Mouse (Mus musculus) G1E (cell line): Measurements from ENCODE around the gene Pikfyve. TPM values are rescaled to one million over a fixed set of nuclear protein-coding genes. Genes with fewer than 3 reads are reported as not detected.

Experiments
- ATAC-seq: 2 replicates; pipeline ENCODE4 v1.8.0; 2016; ENCODE audit warnings: mild to moderate bottlenecking; ENCODE audit not compliant: insufficient number of reproducible peaks, poor library complexity, low FRiP score, severe bottlenecking; ENCODE audit errors: extremely low read depth
- DNase-seq: peaks from one replicate; pipeline ENCODE4 v3.0.0; 2012; ENCODE audit warnings: low spot score
- H3K27me3 ChIP-seq: 2 replicates; pipeline ENCODE4 v1.6.1; 2012; ENCODE audit warnings: mild to moderate bottlenecking, low read length, inconsistent platforms; ENCODE audit not compliant: insufficient read depth
- H3K36me3 ChIP-seq: replicated peaks from 2 replicates; pipeline ENCODE3; 2012; ENCODE audit warnings: mild to moderate bottlenecking, inconsistent platforms
- H3K4me1 ChIP-seq: 2 replicates; pipeline ENCODE4 v1.6.1; 2012; ENCODE audit warnings: low read depth, low read length, inconsistent platforms, mixed read lengths; ENCODE audit not compliant: insufficient read depth
- H3K4me3 ChIP-seq: 2 replicates; pipeline ENCODE4 v1.5.1; 2012; ENCODE audit warnings: low read depth, mild to moderate bottlenecking, inconsistent platforms, low read length, moderate library complexity, mixed read lengths
- H3K9me3 ChIP-seq: replicated peaks from 2 replicates; pipeline ENCODE4 v1.6.1; 2012; ENCODE audit warnings: inconsistent platforms
- CTCF ChIP-seq: IDR thresholded peaks from 2 replicates; pipeline ENCODE4 v1.5.1; 2012; ENCODE audit warnings: low read depth, low read length, inconsistent platforms, mixed read lengths
- GATA1 ChIP-seq: IDR thresholded peaks from 2 replicates; pipeline ENCODE4 v1.6.1; 2012; ENCODE audit warnings: borderline replicate concordance, low read length, inconsistent platforms, mixed read lengths
- GATA2 ChIP-seq: IDR thresholded peaks from 2 replicates; pipeline ENCODE4 v1.6.1; 2012; ENCODE audit warnings: low read depth, low read length, inconsistent platforms, borderline replicate concordance
- POLR2AphosphoS5 ChIP-seq: IDR thresholded peaks from 2 replicates; pipeline ENCODE4 v1.6.1; 2012; ENCODE audit warnings: low read depth, low read length, inconsistent platforms; ENCODE audit not compliant: insufficient replicate concordance
- TAL1 ChIP-seq: conservative IDR thresholded peaks from 2 replicates; pipeline ENCODE4 v1.6.1; 2012; ENCODE audit warnings: low read depth, low read length, inconsistent platforms, mixed read lengths
- polyA plus RNA-seq: library from polyadenylated mRNA; stranded (reverse); fragments of >175 nt; gene quantifications from 2 replicates; pipeline ENCODE4 v1.2.3, GENCODE M21; 2012
- total RNA-seq, 2 experiments: library from RNA; stranded (forward) in 1 of 2; stranded (reverse) in 1 of 2; fragments of 200-1000 nt in 1 of 2; fragments of >200 nt in 1 of 2; fragmentation: Nextera tagmentation in 1 of 2; gene quantifications; 2 replicates each; pipeline ENCODE4 v1.2.3; 2014 to 2017

The Pikfyve gene
- total and polyA plus RNA-seq, 3 experiments, result 56.3 to 95.4 (median 81.1) TPM

DNA sequence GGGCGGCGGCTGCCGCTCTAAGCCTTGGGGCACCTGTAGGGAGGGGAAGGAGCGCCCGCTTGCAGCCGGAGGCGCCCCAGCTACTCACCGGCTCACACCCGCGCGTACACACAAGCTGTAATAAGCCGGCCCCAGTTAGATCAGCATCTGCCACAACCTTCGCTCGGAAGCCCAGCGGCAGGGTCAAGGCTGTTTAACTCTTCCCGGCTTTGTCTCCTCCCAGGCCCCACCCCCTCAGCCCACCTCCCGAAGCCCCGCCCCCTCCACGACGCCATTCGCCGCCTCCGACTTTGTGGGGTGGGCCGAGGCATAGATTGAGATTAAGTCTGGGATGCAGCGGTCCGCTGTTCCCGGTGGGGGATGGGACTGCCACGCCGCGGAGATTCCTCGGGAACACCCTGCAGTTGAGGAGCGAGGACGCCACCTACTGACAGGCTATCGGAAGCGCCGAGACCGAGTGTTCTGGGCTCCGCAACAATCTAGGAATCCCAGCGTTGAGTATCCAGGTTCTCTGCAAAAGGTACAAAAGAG is 7.5 kb upstream of the Pikfyve start:
- Histone ChIP-seq H3K4me3 (peak overlapping the region; percentile 79), H3K4me1 (peaks cover 47% of the 10 kb centered on the region), H3K27me3 (no peaks in the 10 kb centered on the region), H3K36me3 (peaks cover 10% of the 10 kb centered on the region), H3K9me3 (no peaks in the 10 kb centered on the region)
- ATAC-seq, result peak; percentile 46
- peak; percentile 86 for DNase-seq
- TF ChIP-seq CTCF, result peak; percentile 62
- no peak for TF ChIP-seq POLR2AphosphoS5

DNA sequence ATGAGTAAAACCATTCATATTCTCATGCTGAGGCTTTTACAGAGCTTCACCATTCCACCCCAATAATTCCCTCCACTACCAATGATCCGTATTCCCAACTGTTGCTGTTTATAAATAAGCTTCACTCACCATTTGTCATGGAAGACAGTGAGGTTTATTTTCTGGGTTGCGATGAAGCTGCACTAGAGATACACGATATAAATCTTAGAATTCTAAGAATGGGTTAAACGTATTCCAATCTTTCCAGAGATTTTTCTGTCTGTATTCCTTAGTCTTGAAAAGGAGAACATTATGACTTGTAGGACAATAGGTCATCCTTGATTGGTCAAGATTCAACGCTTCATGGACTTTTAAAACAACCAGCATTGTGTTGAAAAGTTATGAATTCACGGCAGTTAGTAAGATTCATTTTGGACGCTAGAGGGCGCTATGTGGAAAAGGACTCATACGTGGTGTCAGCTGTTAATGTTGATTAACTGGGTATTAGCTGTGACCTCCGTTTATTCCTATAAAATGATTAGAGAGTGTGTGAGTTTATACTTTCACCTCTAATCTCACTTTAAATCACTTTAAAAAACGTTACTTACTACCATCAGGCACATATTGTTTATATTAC is 6.7 kb upstream of the Pikfyve start:
- ATAC-seq (no peak), DNase-seq (peak; percentile 27)
- peaks cover 2% of the 10 kb centered on the region for H3K36me3 ChIP-seq
- no peaks in the 10 kb centered on the region for H3K27me3 ChIP-seq
- TF ChIP-seq POLR2AphosphoS5 (no peak), CTCF (peak; percentile 78)
- peaks cover 45% of the 10 kb centered on the region for H3K4me1 ChIP-seq
- peak overlapping the region; percentile 79 for H3K4me3 ChIP-seq
- no peaks in the 10 kb centered on the region for H3K9me3 ChIP-seq

DNA sequence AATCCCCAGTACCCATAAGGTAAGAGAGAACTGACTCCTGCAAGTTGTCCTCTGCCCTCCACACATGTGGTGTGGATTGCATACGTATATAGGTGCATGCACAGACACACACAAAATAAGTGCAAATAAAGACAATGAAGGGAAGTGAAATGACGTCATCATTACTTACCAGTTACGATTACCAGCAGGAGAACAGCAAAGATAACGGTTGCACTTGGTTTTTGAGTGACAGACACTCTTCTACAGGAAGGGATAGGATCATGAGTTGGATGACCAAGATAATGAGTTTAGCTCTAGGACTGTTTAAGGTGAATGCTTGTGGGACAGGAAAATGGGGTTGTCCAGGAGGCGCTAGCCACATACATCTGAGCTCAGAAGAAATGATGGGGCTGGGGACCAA is 5.0 kb upstream of the Pikfyve start:
- H3K4me1 ChIP-seq, result peaks cover 48% of the 10 kb centered on the region
- ATAC-seq (no peak), DNase-seq (no peak)
- no peaks in the 10 kb centered on the region for H3K36me3 ChIP-seq
- TF ChIP-seq GATA1 (no peak), POLR2AphosphoS5 (no peak), CTCF (no peak), GATA2 (no peak), TAL1 (no peak)
- no peaks in the 10 kb centered on the region for H3K27me3 ChIP-seq
- H3K4me3 ChIP-seq, result no peak overlapping the region
- no peaks in the 10 kb centered on the region for H3K9me3 ChIP-seq

DNA sequence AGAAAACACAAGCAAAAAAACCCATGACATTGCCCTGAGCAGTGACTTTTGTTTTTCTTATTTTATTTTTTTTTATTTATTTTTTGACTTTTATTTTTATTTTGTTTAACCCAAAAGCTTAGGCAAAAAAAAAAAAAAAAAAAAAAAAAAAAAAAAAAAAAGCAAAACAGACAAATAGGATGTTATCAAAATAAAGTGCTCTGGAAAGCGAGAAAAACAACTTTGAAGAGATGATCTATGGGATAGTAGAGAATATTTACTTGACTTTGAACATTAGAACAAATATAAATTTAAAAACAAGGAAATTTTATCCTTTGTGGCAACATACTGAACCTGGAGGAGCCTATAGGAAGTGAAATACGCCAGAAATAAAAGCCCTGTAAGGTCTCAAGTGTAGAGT is 2.5 kb upstream of the Pikfyve start:
- ATAC-seq (no peak), DNase-seq (no peak)
- Histone ChIP-seq H3K4me3 (no peak overlapping the region), H3K36me3 (peaks cover 3% of the 10 kb centered on the region), H3K4me1 (peaks cover 45% of the 10 kb centered on the region), H3K9me3 (no peaks in the 10 kb centered on the region), H3K27me3 (no peaks in the 10 kb centered on the region)
- TF ChIP-seq POLR2AphosphoS5, result no peak
- TF ChIP-seq GATA1, result no peak
- TF ChIP-seq CTCF, result no peak
- no peak for TF ChIP-seq TAL1
- TF ChIP-seq GATA2, result no peak

DNA sequence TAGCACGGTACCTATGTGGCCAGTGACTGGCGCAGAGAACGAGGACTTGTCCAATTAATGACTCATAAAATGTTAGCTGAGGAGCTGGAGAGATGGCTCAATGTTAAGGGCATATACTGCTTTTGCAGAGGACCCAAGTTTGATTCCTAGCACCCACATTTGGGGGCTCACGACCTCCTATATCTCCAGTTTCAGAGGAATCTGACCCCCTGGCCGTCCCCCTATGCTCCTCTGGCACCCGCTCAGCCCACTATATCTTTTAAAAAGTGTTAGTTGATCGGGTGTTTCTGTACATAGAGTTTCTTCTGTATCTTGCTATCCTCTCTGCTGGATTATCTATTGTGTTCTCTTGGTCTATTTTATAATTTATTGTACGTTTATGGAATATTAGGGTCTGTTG is 1.5 kb upstream of the Pikfyve start:
- ATAC-seq, result no peak
- Histone ChIP-seq H3K4me3 (no peak overlapping the region), H3K4me1 (peaks cover 37% of the 10 kb centered on the region), H3K36me3 (peaks cover 5% of the 10 kb centered on the region), H3K9me3 (no peaks in the 10 kb centered on the region), H3K27me3 (no peaks in the 10 kb centered on the region)
- DNase-seq, result no peak
- no peak for TF ChIP-seq CTCF
- no peak for TF ChIP-seq POLR2AphosphoS5
- TF ChIP-seq GATA1, result no peak
- no peak for TF ChIP-seq GATA2
- TF ChIP-seq TAL1, result no peak

DNA sequence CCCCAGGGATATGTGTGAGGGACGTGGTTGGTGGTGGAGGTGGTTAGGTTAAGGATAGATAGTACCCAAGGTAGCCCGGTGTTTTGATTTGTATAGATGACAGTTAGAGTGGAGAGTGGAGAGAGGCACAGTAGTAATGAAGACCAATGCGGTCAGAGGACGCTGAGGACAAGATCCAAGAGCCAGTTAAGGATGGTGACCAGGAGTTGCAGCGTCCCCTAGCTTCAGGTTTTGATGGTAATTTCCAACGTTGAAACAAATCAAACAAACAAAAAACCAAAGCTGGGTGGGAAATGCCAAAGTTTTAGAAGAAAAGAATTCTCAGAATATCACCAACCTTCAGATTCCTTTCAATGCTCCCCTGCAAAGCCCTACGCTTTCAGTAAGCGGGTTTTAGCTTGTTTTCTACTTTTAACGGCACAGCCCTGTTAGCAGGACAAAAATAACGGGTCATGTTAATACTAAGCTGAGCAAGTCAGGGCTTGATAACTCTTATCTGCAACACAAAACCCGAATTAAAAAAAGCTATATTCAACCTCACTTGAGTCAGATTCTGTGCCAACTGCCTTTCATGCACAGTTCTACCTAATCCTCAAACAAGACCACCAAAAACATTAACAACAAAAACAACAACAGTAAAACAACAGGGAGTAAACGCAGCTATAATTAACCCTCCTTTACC is 818 bp upstream of the Pikfyve start:
- no peak for ATAC-seq
- DNase-seq, result no peak
- Histone ChIP-seq H3K9me3 (no peaks in the 10 kb centered on the region), H3K36me3 (peaks cover 10% of the 10 kb centered on the region), H3K4me1 (peaks cover 34% of the 10 kb centered on the region), H3K4me3 (peak overlapping the region; percentile 88), H3K27me3 (no peaks in the 10 kb centered on the region)
- TF ChIP-seq POLR2AphosphoS5 (no peak), GATA1 (no peak), GATA2 (no peak), TAL1 (no peak), CTCF (no peak)
